Mouse (Mus musculus) left cerebral cortex, postnatal 4 days (tissue): ENCODE data around the gene Mlf2. TPM values are rescaled to one million over a fixed set of nuclear protein-coding genes. Genes with fewer than 3 reads are reported as not detected.

ENCODE experiments used
- DNase-seq: peaks from one replicate; pipeline ENCODE4 v3.0.0-alpha.2; 2022
- intact Hi-C: fragments of 180-260 bp; cut with DNase I; formaldehyde crosslinking; loops from one replicate; pipeline ENCODE4 v1.15.1; 2025
- total RNA-seq, 2 experiments: library from RNA; stranded (reverse); gene quantifications; 2 replicates each; pipeline ENCODE4 v1.2.3; 2021

The Mlf2 gene
- total RNA-seq, 2 experiments from 2014 or later: 467 to 469 TPM

GRCm38 (mm10) chr6:124911533-124912218 is 19.5 kb upstream of the Mlf2 start, which contains the start of gene Lag3:
Gene Lag3 (minus strand): TSS chr6:124911705.
- no peak for DNase-seq
- intact Hi-C loops: no loop called here

GRCm38 (mm10) chr6:124913214-124913613 is 18.0 kb upstream of the Mlf2 start:
- intact Hi-C loops: no loop called here
- no peak for DNase-seq

GRCm38 (mm10) chr6:124913721-124914285 is 17.4 kb upstream of the Mlf2 start:
- intact Hi-C loops: no loop called here
- no peak for DNase-seq

- DNase-seq: no peak
- intact Hi-C loops: no loop called here
These were observed 16.7 kb upstream of the Mlf2 start for GRCm38 (mm10) chr6:124914511-124914910.

- intact Hi-C loops: no loop called here
- peak; percentile 42 for DNase-seq
These were observed 15.8 kb upstream of the Mlf2 start for GRCm38 (mm10) chr6:124915160-124915941.

- intact Hi-C loops: loop anchor here (2.0 kb wide), 1 partner anchor 59 kb away; the partner anchor contains the start of gene P3h3
These were observed 15.1 kb upstream of the Mlf2 start for GRCm38 (mm10) chr6:124915942-124916694.

GRCm38 (mm10) chr6:124916695-124917517 is 14.3 kb upstream of the Mlf2 start:
- intact Hi-C loops: loop anchor here (2.0 kb wide), 1 partner anchor 60 kb away; the partner anchor contains the start of gene P3h3
- peak; percentile 93 for DNase-seq

More at GRCm38 (mm10) chr6:124915942-124916694, 15.1 kb upstream of the Mlf2 start:
- peak; percentile 42 for DNase-seq

- peak; percentile 96 for DNase-seq
- intact Hi-C loops: loop anchor here (2.0 kb wide), 1 partner anchor 61 kb away; the partner anchor contains the start of gene P3h3
These were observed 13.5 kb upstream of the Mlf2 start for GRCm38 (mm10) chr6:124917518-124918330.

- no peak for DNase-seq
- intact Hi-C loops: no loop called here
These were observed 12.9 kb upstream of the Mlf2 start for GRCm38 (mm10) chr6:124918331-124918690.

- intact Hi-C loops: no loop called here
- no peak for DNase-seq
These were observed 12.1 kb upstream of the Mlf2 start for GRCm38 (mm10) chr6:124918890-124919627.

GRCm38 (mm10) chr6:124919695-124920317 is 11.4 kb upstream of the Mlf2 start, which contains the start of gene Ptms:
Gene Ptms (minus strand): TSS chr6:124920103.
- intact Hi-C loops: no loop called here
- peak; percentile 98 for DNase-seq

GRCm38 (mm10) chr6:124920318-124921085 is 10.7 kb upstream of the Mlf2 start:
- no peak for DNase-seq
- intact Hi-C loops: no loop called here

GRCm38 (mm10) chr6:124921539-124921938 is 9.6 kb upstream of the Mlf2 start:
- intact Hi-C loops: no loop called here
- no peak for DNase-seq

- intact Hi-C loops: no loop called here
- DNase-seq: no peak
These were observed 5.9 kb upstream of the Mlf2 start for GRCm38 (mm10) chr6:124925173-124925793.

GRCm38 (mm10) chr6:124925941-124926340 is 5.2 kb upstream of the Mlf2 start:
- DNase-seq: no peak
- intact Hi-C loops: no loop called here

GRCm38 (mm10) chr6:124930231-124930630 is 955 bp upstream of the Mlf2 start:
- intact Hi-C loops: loop anchor here (5.0 kb wide), 1 partner anchor 68 kb away; the partner anchor contains the start of gene Gpr162
- DNase-seq: no peak
